Mouse (Mus musculus) layer of hippocampus, postnatal 10 days (tissue): ENCODE measurements around the gene Adam33. TPM values are rescaled to one million over a fixed set of nuclear protein-coding genes. Genes with fewer than 3 reads are reported as not detected.
"Not testable (repeated sequence)": the region's sequence is repeated elsewhere in the genome, so short reads cannot be mapped to it uniquely, and the experiment has no call there.

Source experiments
- DNase-seq, 2 experiments: peaks; one replicate each; pipeline ENCODE4 v3.0.0; 2021; ENCODE audit warnings: low spot score in 2 of 2
- total RNA-seq, 2 experiments: library from RNA; stranded (reverse); gene quantifications; 2 replicates each; pipeline ENCODE4 v1.2.3; 2021

The Adam33 gene
- total RNA-seq, 2 experiments from 2014 or later = 1.1 to 1.4 TPM

DNA sequence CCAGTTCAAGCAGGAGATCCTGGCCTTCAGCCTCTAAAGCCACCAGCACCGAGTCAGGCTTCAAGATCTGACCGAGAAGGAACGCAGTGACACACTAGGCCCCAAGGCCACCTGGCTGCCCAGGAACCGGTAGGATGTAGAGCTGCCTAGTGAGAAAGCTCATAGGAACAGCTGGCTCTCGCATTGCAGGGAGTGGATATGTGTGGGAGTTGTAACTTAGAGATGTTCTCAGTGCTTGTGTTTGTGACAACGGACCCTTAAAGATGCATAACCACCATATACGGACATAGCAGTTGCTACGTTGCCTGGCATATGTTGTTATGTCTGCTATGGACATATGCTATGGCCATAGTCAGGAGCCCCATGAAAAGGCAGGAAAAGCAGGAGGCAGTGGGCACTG is 4.9 kb downstream of the Adam33 start:
- DNase-seq = no peak

GRCm38 (mm10) chr2:131056191-131056590 is 7.4 kb downstream of the Adam33 start:
- DNase-seq = peak in 1 of 2 experiments; percentile 30

GRCm38 (mm10) chr2:131055631-131056030 is 8.0 kb downstream of the Adam33 start:
- DNase-seq = peak; percentile 57 to 67

GRCm38 (mm10) chr2:131054646-131055264 is 8.9 kb downstream of the Adam33 start:
- DNase-seq = no peak

DNA sequence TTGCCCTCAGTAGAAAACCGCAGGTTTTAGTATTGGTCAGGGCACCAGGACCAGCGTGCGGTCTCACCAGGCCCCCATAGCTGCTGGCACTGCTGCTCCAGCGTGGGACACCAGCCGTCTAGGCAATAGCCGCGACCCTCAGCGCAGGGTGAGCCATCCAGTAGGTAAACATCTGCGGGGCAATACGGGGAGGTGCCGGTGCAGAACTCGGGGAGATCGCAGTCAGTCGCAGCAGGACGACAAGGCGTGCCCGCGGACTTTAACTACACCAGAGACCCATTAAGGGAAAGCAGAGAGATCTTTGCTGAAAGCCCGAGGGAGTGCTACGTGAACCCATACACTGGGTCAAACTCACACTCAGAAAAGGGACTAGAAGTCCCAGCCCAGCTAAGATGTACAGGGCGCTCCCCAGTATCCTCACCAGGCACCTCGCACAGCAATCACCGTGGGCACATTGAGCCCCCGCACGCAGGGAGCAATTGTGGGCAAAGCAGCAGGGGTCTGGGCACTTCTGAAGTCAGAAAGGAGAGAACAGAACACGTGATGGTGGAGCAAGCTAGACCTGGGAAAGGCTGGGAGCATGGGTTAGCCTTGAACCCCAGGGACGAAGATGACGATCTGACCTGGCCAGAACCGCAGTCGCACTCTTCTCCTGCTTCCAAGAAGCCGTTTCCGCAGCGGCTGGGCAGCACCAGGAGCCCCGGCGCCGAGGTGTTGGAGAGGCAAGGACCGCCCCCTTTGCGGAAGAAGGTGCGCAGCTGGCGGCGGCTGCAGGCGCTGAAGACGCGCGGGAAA is 9.6 kb downstream of the Adam33 start:
- DNase-seq = no peak

DNA sequence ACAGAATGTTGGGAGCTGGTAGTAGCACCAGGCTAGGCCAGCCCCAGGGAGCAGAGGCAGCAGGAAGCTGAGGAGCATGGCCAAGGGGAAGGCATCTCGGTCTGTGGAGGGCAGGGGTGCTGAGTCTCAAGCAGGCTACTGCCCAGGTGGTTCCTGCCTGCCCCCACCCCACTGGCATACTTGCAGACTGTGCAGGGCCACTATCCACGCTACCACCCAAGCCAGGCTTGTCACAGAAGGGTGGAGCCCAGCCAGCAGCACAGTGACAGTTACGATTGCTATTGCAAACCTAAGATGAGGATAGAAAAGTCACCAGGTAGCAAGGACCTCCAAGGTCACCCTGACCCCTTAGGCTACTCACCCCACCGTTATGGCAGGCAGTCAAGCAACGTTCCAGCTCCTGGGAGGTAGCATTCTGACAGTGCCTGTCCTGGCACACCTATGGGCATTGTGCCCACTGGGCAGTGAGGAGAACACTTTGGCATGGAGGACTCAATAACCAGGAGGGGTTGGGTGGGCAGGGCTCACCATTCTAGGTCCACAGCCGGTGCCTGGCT is 10.7 kb downstream of the Adam33 start:
- DNase-seq = no peak

DNA sequence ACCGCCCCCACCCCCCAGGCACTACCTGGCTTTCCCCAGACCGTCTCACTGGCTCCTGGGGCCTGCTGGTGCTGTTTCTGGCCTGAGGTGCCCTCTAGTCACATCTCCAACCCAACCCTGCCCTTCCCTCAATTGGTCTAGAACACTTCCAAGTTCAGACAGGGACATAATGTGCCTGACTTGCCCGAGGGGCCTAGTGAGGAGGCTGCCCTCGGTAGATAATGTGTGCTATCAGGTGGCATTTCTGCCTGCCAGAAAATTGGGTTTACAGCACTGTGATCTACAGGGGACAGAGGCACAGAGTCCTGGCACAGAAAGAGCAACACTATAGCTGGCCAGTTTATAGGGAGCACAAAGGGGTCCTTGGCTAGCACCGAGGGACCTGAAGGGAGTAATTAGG is 11.6 kb downstream of the Adam33 start:
- no peak for DNase-seq

GRCm38 (mm10) chr2:131046025-131046424 is 17.6 kb downstream of the Adam33 start:
- DNase-seq = no peak

GRCm38 (mm10) chr2:131044989-131045720 is 18.5 kb downstream of the Adam33 start:
- DNase-seq = no peak

DNA sequence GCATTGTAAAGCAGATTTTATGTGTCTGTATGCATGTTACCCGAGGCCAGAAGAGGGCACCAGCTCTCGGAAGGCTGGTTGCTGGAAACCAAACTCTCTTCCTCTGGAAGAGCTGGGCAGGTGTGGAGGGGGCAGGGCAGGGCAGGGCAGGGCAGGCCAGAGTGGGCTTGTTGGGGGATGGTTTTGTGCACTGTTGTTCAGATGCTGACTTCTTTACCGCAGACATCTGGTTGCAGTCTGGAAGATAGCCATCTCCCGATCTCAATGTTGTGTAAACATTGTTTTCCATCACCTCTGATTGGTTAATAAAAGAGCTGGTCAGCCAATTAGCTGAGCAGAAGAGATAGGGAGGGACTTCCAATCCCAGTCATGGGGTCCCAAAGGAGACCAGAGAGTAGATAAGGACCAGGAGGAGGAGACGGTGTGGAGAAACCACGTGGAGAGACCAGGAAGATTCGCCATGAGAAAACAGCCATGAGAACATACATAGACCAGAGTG is 19.2 kb downstream of the Adam33 start:
- no peak for DNase-seq

DNA sequence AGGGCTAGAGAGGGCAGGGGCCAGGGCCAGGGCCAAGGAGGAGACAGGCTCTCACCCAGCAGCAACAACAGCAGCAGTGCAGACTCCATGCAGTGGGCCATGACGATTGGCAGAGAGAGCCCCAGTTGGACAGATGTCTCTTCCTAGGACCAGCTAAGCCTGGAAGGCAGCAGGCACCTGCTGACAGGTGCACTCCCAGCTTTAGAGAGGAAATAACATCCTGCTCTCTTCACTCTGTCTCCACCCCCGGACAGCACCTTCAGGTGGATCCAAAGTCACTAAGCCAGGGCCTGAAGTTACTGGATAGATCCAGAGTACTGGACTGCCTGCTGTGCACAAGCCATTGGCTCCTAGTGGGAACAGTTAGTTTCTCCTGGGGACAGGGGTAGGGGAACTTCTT is 20.6 kb downstream of the Adam33 start, which contains the start of gene Gfra4:
Gene Gfra4, minus strand, starts transcription at position 101 of the 400 bp plus-strand sequence.
- DNase-seq = no peak

DNA sequence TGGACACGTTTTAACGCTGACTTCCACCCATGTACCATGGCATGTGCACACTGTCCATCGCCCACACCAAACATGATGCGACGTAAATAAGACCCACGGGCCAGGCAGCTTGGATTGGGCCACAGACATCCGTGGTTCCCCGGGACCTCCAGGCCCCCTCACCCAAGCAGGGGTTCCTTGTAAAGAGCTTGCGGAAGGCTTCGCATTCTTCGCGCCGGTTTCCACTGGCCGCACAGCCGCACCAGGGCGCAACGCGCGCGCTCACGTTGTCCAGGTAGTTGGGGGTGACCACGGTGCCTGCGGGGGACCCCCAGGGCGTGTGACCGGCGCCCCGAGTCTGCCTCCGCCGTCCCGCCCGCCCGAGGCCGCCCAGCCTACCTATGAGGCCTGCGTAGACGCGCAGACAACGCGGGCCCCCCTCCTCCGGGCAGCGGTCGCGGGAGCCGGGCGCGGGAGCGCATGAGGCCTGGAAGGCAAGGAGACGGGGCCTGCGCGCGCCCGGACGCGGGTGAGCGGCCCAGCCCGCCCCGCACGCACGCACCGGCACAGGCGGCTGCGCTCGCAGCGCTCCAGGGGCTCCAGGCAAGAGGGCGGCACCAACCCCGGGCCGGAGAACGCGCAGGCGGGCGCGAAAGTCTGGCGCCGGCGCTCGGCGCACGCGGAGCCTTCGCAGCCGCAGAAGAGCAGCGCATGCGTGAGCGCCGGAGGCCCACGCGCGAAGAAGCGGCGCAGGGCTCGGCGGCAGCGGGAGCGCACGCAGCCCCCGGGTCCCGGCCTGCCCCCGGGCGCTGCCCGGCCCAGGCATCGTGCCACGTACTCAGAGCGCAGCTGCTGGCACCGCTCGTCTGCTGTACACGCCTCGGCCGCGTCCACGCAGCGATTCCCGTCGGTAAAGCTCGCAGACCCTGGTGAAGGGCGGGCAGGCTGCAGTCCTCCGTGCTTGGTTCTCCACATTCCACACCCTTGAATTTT is 22.5 kb downstream of the Adam33 start:
- peak; percentile 66 to 81 for DNase-seq

DNA sequence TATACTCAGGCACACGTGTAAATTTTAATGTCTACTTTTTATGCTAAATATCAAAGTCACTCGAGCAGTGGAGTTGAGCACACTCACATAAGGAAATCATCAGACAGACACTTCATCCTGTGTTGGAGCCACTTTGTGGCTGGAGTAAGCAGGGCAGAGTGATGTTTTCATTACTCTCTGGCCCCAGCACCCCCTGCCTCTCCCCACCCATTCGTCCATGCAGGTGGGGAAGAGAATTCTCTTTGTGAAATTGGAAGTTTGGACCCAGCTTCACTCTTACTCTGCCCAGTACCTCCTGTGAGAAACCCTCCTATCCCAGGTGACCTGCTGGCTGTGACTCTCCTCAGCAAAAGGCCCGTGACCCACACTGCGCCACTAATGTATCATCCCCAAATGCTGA is 24.9 kb downstream of the Adam33 start:
- no peak for DNase-seq

DNA sequence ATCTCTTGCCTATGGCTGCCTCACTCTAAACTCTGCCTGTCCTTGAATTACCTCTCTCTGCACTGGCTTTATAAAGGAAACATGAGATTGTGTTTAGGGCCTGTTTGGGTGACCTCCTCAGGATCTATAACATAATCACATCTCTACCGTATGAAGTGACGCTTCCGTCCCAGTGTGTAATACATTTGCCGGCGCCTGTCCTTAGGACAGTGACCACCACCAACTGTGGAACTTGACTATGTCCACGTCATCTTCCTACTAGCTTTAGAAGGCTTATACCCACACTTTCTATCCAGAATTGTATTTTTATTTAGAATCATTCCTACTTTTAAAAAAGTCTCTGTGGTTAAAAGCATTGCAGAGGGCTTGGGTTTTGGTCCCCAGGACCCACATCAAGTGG is 25.4 kb downstream of the Adam33 start:
- DNase-seq = no peak

GRCm38 (mm10) chr2:131037226-131037990 is 26.2 kb downstream of the Adam33 start:
- DNase-seq = peak; percentile 39 to 51

- DNase-seq = no peak
Measured at GRCm38 (mm10) chr2:131036757-131037156, 26.9 kb downstream of the Adam33 start.

DNA sequence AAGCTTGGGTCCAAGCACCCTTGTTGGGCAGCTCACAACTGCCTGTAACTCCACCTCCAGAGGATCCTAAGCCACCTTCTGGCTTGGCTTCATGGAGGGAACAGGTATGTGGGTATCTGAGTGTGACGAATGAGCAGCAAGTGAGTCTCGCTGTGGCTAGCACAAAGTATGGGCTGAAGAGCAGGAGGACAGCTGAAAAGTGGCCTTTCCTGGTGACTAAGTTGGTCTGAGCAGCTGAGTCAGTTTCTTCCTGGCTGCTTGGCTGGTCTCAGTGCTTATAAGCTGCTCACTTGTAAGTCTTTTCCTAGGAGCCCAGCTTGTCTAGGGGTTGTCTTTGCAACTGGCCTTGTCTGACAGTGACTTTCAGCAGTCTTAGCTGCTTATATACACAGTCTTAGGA is 27.3 kb downstream of the Adam33 start:
- no peak for DNase-seq

- DNase-seq = not testable (repeated sequence)
Measured at GRCm38 (mm10) chr2:131031406-131031805, 32.2 kb downstream of the Adam33 start.

DNA sequence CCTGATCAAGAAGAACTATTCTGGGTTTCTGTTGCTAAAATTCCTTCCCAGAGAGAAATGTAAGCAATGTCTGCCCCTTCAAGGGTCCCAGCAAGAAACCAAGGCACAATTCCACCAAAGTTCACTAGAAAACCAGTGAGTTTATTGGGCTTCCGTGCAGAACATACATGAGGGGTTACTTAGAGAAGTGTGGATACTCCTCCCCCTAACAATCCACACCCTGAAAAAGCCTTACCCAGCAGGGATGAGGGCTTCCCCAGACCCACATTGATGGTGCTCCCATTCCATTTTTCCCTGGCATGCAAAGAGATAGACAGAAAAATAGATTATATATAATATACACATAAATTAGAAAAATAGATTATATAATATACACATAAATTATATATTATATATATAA is 32.6 kb downstream of the Adam33 start:
- no peak for DNase-seq

DNA sequence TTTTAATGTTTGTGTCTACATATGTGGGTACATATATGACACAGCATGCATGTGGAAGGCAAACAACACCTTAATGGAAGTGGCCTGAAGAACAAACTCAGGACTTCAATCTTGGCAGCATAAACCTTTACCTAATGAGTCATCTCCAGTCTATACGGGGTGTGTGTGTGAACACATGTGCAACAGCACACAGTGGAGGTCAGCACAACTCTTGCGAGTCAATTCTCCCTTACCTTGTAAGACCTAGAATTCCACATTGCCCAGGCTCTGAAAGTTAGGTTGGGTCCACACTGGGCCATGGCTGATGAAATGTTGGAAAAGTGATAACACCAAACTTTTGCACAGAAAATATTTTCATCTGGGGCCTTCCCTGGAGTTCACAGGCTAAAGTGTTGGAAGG is 33.1 kb downstream of the Adam33 start:
- no peak for DNase-seq
